Mouse (Mus musculus) megakaryocyte-erythroid progenitor cell, adult 5-6 weeks (primary cell): ENCODE data around the gene Rnase1. TPM values are rescaled to one million over a fixed set of nuclear protein-coding genes. Genes with fewer than 3 reads are reported as not detected.
"Not testable (repeated sequence)": the region's sequence is repeated elsewhere in the genome, so short reads cannot be mapped to it uniquely, and the experiment has no call there.

Experiments used
- ATAC-seq: replicated peaks from 2 replicates; pipeline ENCODE4 v1.8.0; 2016; ENCODE audit warnings: mild to moderate bottlenecking, inconsistent platforms; ENCODE audit not compliant: severe bottlenecking, poor library complexity, low FRiP score, low TSS enrichment
- total RNA-seq, 2 experiments: library from RNA; stranded (forward) in 1 of 2; stranded (reverse) in 1 of 2; fragments of 200-1000, 215-1000 nt in 1 of 2; fragments of >200 nt in 1 of 2; fragmentation: Nextera tagmentation in 1 of 2; gene quantifications; 2 replicates each; pipeline ENCODE4 v1.2.3; 2014 to 2017

Rnase1 gene
- total RNA-seq (2014; fragmentation: Nextera tagmentation) (not detected in 2 replicates), total RNA-seq (2017) (not detected in 2 replicates)

DNA sequence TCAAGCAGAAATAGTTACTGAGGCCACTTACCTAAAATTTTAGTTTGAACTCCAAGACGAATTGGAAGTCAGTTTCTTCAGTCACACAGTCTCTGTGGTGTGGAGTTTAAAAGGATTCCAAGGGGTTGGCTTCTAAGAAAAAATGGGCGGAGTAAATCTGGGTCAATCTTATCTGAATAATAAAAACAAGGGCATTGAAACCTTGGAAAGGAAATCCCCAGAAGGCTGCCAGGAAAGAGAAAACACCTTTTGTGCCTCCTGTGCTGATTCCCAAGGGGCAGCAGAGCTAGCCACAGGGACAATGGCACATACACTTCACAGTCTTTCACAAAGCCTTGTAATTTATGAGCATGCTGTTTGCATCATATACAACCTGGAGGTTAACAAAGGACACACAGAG, at the start of gene Rnase1:
TSS of gene Rnase1 (minus strand) at position 101 of the 400 bp plus-strand sequence.
- no peak for ATAC-seq

- ATAC-seq: no peak
Observed at GRCm38 (mm10) chr14:51195681-51196080, 49.1 kb upstream of the Rnase1 start.

DNA sequence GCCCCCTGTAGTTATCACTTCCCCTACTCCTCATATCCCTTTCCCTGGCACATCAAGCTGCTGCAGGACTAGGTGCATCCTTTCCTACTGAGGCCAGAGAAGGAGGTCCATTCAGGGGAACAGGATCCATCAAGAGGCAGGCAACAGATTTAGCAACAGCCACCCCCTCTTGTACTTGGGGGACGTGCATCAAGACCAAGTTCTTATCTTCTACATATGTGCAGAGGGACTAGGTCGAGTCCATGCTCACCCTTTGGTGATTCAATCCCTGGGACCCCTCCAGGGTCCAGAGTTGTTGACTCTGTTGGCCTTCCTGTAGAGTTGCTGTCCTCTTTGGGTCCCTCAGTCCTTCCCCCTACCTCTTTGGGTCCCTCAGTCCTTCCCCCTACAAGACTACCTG, 34.5 kb upstream of the Rnase1 start:
- not testable (repeated sequence) for ATAC-seq

GRCm38 (mm10) chr14:51173843-51174242, 27.3 kb upstream of the Rnase1 start:
- ATAC-seq: no peak

DNA sequence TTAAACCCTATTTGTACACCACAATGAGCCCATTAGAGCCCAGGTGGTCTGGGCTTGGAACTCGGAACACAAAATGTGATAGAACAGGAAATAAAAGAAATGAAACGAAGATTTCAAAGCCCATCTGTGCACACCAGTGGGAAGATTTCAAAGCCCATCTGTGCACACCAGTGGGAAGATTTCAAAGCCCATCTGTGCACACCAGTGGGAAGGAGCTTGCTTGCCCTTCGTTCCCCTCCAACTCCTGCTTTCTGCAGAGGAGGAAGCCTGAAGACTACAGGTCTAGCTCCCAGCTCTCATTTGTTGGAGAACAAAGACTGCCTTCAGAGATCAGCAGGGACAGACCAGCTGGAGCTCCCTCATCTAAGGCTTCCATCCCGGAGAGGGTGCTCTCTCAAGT, 26.4 kb upstream of the Rnase1 start:
- ATAC-seq: not testable (repeated sequence)

- peak; percentile 64; the same call in 1 of the 2 replicates for ATAC-seq
Observed at GRCm38 (mm10) chr14:51172095-51172865, 25.7 kb upstream of the Rnase1 start.

DNA sequence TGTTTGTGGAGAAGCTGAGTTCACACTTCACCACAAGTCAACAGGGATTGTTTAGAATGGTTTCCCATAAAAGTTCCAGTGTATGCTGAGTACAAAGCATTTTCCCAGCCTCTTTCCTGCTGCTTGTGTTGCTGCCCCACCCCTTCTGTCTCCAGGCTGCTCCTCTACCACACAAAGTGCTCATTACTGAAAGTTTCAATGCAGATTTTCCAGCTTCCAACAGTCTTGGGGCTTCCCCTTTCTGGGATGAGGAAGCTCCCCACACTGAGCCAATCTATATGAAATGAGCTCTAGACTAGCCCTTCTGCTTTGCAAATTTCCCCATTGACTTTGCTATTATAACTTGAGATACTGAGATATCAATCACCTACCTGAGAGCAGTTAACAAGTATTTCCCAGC, 19.5 kb upstream of the Rnase1 start:
- no peak for ATAC-seq

DNA sequence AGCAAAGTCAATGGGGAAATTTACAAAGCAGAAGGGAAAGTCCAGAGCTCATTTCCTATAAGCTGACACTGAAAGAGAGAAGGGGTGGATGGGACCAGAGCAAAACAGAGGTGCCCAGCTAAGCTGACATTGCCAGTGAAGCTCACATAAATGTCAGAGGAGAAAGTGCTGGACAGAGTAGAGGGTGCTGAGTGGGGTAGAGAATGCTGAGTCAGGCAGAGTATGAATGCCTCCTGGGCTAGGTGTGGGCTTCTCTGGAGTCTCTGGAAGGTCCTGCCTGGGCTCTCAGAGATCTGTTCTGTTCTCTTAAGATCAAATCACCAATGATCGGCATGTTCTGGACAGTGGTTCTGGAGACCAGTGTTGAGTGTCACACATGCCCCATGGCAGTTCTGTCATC, 18.9 kb upstream of the Rnase1 start:
- ATAC-seq: no peak

- not testable (repeated sequence) for ATAC-seq
Observed at GRCm38 (mm10) chr14:51163323-51163722, 16.7 kb upstream of the Rnase1 start.

GRCm38 (mm10) chr14:51161976-51162375, 15.4 kb upstream of the Rnase1 start, which contains the start of gene Rnase2b:
Rnase2b (plus strand) TSS chr14:51162260.
- not testable (repeated sequence) for ATAC-seq

- no peak for ATAC-seq
Observed at GRCm38 (mm10) chr14:51157072-51157471, 10.5 kb upstream of the Rnase1 start.

- ATAC-seq: no peak
Observed at GRCm38 (mm10) chr14:51156736-51157068, 10.1 kb upstream of the Rnase1 start.

- ATAC-seq: no peak
Observed at GRCm38 (mm10) chr14:51156056-51156735, 9.6 kb upstream of the Rnase1 start.

- ATAC-seq: peak; percentile 37; the same call in 1 of the 2 replicates
Observed at GRCm38 (mm10) chr14:51152249-51152870, 5.8 kb upstream of the Rnase1 start.

- ATAC-seq: peak; percentile 94
Observed at GRCm38 (mm10) chr14:51150206-51150831, 3.7 kb upstream of the Rnase1 start.

- peak; percentile 39 for ATAC-seq
Observed at GRCm38 (mm10) chr14:51149164-51149563, 2.6 kb upstream of the Rnase1 start.

GRCm38 (mm10) chr14:51148006-51148405, 1.4 kb upstream of the Rnase1 start:
- ATAC-seq: no peak

GRCm38 (mm10) chr14:51145521-51145920, 1.1 kb downstream of the Rnase1 start:
- no peak for ATAC-seq

- ATAC-seq: no peak
Observed at GRCm38 (mm10) chr14:51144451-51144850, 2.1 kb downstream of the Rnase1 start.

- ATAC-seq: peak; percentile 73
Observed at GRCm38 (mm10) chr14:51143937-51144336, 2.6 kb downstream of the Rnase1 start.
